Mouse (Mus musculus) testis, adult 10 weeks (tissue): ENCODE results near the gene Gas2. TPM values are rescaled to one million over a fixed set of nuclear protein-coding genes. Genes with fewer than 3 reads are reported as not detected.

Experiments used
- polyA plus RNA-seq: library from polyadenylated mRNA; stranded (reverse); fragments of 350-450 nt; fragmentation: Illumina TruSeq; extraction: RNeasy Lipid Tissue Mini Kit (QIAGEN cat#74804); gene quantifications from one replicate; pipeline ENCODE4 v1.2.3, GENCODE M21; 2014; ENCODE audit warnings: low read depth, low replicate concordance

Gene Gas2
- 12.1 TPM for polyA plus RNA-seq

GRCm38 (mm10) chr7:51861250-51862096, at the start of gene Gas2:
TSS of gene Gas2 (plus strand) at chr7:51862015.

GRCm38 (mm10) chr7:51862097-51862492, 280 bp downstream of the Gas2 start, which contains the start of gene Fancf:
TSS of gene Fancf (minus strand) at chr7:51862267.

GRCm38 (mm10) chr7:52005511-52006295, 143.9 kb downstream of the Gas2 start, which contains the start of gene Svip:
TSS of gene Svip (minus strand) at chr7:52006018.

GRCm38 (mm10) chr7:52015628-52016027, 153.8 kb downstream of the Gas2 start, which contains the start of gene 1700015G11Rik:
TSS of gene 1700015G11Rik (minus strand) at chr7:52015728.

Other genes with a start within 250 kb of the Gas2 start
- 2.5 TPM for gene Slc17a6, start 240.0 kb upstream of the Gas2 start, polyA plus RNA-seq
- 1.5 TPM for gene Fancf, start 252 bp downstream of the Gas2 start, polyA plus RNA-seq
- gene Svip, start 144.0 kb downstream of the Gas2 start, polyA plus RNA-seq = 250 TPM
- gene 1700015G11Rik, start 153.7 kb downstream of the Gas2 start, polyA plus RNA-seq = 944 TPM